Mouse (Mus musculus) erythroblast, embryonic 14.5 days (primary cell): ENCODE data around the gene Pafah1b3.
"Not testable (repeated sequence)": the region's sequence is repeated elsewhere in the genome, so short reads cannot be mapped to it uniquely, and the experiment has no call there.

ENCODE experiments used
- GATA1 ChIP-seq: IDR thresholded peaks from 2 replicates; pipeline ENCODE4 v1.6.1; 2012; ENCODE audit warnings: low read length, inconsistent platforms, mixed read lengths
- TAL1 ChIP-seq: IDR thresholded peaks from 3 replicates; pipeline ENCODE4 v1.6.1; 2012; ENCODE audit warnings: low read length, inconsistent platforms, mixed read lengths

DNA sequence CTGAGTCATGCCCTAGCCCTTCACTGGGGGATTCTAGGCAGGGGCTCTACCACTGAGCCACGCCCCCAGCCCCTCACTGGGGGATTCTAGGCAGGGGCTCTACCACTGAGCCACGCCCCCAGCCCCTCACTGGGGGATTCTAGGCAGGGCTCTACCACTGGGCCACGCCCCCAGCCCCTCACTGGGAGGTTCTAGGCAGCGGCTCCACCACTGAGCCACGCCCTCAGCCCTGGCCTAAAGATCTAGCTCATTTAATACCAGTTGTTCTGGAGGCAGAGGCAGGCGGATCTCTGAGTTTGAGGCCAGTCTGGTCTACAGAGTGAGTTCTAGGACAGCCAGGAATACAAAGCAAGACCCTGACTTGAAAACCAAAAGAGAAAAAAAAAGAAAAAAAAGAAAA, 27.6 kb upstream of the Pafah1b3 start:
- TF ChIP-seq GATA1, TAL1: not testable (repeated sequence)
